Mouse (Mus musculus): ENCODE data around the gene Reck. TPM values are rescaled to one million over a fixed set of nuclear protein-coding genes. Genes with fewer than 3 reads are reported as not detected.

The Reck gene
- total RNA-seq, 2 experiments from 2014 or later, result 1.2 to 6.8 TPM

DNA sequence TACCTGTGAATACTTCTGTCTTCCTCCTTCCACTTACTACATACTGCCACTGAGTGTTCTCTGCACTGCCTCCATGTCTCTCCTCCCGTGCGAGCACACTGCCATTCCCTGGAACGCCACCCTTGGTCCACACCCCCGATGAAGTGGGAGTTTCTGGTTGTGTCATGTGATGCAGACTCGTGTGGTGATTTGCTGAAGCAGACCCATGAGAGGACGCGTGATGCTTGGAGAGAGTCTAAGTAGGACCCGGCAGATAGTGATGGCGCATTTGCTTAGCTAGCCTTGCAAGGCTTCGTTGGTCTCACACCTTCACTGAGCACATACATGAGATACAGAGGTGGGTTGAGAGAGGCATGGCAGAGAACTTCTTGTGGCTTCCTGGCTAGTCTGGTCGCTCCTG, 117.7 kb downstream of the Reck start:
- no peak for ATAC-seq (ENCODE audit: poor library complexity, severe bottlenecking)

DNA sequence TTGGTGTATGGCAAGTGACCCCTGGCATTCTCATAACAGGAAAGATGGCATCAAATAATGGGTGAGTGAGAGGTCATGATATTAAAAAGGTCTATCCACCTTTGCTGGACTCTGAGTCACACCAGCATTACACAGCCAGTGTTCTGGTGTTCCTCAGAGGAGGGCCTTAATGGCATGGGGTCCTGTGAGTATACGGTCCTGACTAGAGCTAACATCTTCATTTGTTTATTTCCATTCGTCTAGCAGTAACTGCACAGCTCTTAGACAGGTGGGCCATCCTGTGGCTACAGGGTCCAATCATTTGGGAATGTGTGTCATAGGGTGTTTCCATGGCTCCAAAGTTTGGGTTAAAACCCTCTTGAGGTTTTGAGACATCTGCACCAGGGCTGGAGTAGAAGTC, 119.0 kb downstream of the Reck start:
- ATAC-seq (ENCODE audit: poor library complexity, severe bottlenecking), result no peak

Other genes starting within 250 kb of the Reck start
- gene Npr2, start 243.6 kb upstream of the Reck start, total RNA-seq (2015), result 0.29 and 1.7 TPM in 2 replicates
- 0.33 and 1.3 TPM in 2 replicates for gene Npr2, start 243.6 kb upstream of the Reck start, total RNA-seq (2017)
- gene Spag8, start 221.9 kb upstream of the Reck start, total RNA-seq (2015), result not detected in 2 replicates
- gene Spag8, start 221.9 kb upstream of the Reck start, total RNA-seq (2017), result not detected in 2 replicates
- gene Hint2, start 219.1 kb upstream of the Reck start, total RNA-seq (2015), result 23.8 and 24.3 TPM in 2 replicates
- gene Hint2, start 219.1 kb upstream of the Reck start, total RNA-seq (2017), result 24.6 and 27.9 TPM in 2 replicates
- 0.27 and 0.42 TPM in 2 replicates for gene Tmem8b, start 206.6 kb upstream of the Reck start, total RNA-seq (2015)
- gene Tmem8b, start 206.6 kb upstream of the Reck start, total RNA-seq (2017), result 0.04 and 0.16 TPM in 2 replicates
- 0.11 TPM in 1 of 2 replicates, not detected in the other for gene Fam221b, start 206.4 kb upstream of the Reck start, total RNA-seq (2015)
- gene Fam221b, start 206.4 kb upstream of the Reck start, total RNA-seq (2017), result 0.20 and 0.33 TPM in 2 replicates
- gene Olfr70, start 174.7 kb upstream of the Reck start, total RNA-seq (2015), result not detected in 2 replicates
- gene Olfr70, start 174.7 kb upstream of the Reck start, total RNA-seq (2017), result not detected in 2 replicates
- not detected in 2 replicates for gene Olfr71, start 165.3 kb upstream of the Reck start, total RNA-seq (2015)
- gene Olfr71, start 165.3 kb upstream of the Reck start, total RNA-seq (2017), result not detected in 2 replicates
- gene Hrct1, start 148.3 kb upstream of the Reck start, total RNA-seq (2015), result not detected in 2 replicates
- gene Hrct1, start 148.3 kb upstream of the Reck start, total RNA-seq (2017), result not detected in 2 replicates
- gene Spaar, start 145.5 kb upstream of the Reck start, total RNA-seq (2015), result not detected in 2 replicates
- not detected in 2 replicates for gene Spaar, start 145.5 kb upstream of the Reck start, total RNA-seq (2017)
- not detected in 2 replicates for gene Olfr159, start 104.5 kb upstream of the Reck start, total RNA-seq (2015)
- gene Olfr159, start 104.5 kb upstream of the Reck start, total RNA-seq (2017), result not detected in 2 replicates
- gene Olfr156, start 51.6 kb upstream of the Reck start, total RNA-seq (2015), result not detected in 2 replicates
- not detected in 2 replicates for gene Olfr156, start 51.6 kb upstream of the Reck start, total RNA-seq (2017)
- not detected in 2 replicates for gene Olfr157, start 35.3 kb upstream of the Reck start, total RNA-seq (2015)
- gene Olfr157, start 35.3 kb upstream of the Reck start, total RNA-seq (2017), result not detected in 2 replicates
- not detected in 2 replicates for gene Olfr155, start 24.0 kb upstream of the Reck start, total RNA-seq (2015)
- gene Olfr155, start 24.0 kb upstream of the Reck start, total RNA-seq (2017), result not detected in 2 replicates
- gene Glipr2, start 81.9 kb downstream of the Reck start, total RNA-seq (2015), result 147 and 149 TPM in 2 replicates
- 224 and 228 TPM in 2 replicates for gene Glipr2, start 81.9 kb downstream of the Reck start, total RNA-seq (2017)
- 0.09 TPM in 1 of 2 replicates, not detected in the other for gene Ccin, start 108.0 kb downstream of the Reck start, total RNA-seq (2015)
- gene Ccin, start 108.0 kb downstream of the Reck start, total RNA-seq (2017), result 0.26 and 0.37 TPM in 2 replicates
- gene Clta, start 128.9 kb downstream of the Reck start, total RNA-seq (2015), result 387 and 421 TPM in 2 replicates
- gene Clta, start 128.9 kb downstream of the Reck start, total RNA-seq (2017), result 615 and 637 TPM in 2 replicates
- 12.1 and 15.8 TPM in 2 replicates for gene Gne, start 208.6 kb downstream of the Reck start, total RNA-seq (2015)
- gene Gne, start 208.6 kb downstream of the Reck start, total RNA-seq (2017), result 7.7 and 10.0 TPM in 2 replicates

Measured in megakaryocyte, adult 5-6 weeks (primary cell).